Mouse (Mus musculus): ENCODE measurements around the gene Myo18a. TPM values are rescaled to one million over a fixed set of nuclear protein-coding genes. Genes with fewer than 3 reads are reported as not detected.

Myo18a gene
- total RNA-seq, 2 experiments from 2014 or later = 273 to 280 TPM

DNA sequence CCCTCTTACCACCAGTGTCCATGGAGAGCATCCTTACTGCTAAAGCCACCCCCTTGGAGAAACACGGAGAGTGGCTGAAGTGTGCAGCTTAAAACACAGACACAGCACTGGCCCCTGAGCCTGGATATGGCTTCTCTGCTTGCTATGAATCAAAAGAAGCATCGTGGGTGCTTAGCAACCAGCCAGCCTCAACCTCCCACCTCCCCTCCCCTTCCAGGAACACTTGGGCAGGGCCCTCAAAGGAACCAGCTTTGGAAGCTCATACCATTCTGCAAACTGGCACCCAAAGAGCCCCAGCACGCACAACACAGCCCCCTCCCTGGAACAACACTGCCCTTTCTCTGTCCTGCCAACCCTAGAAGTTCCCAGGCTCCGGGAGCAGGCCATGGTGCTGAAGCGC is 146.3 kb downstream of the Myo18a start:
- intact Hi-C loops (cut with DNase I) = no loop called here
- DNase-seq (ENCODE audit: low spot score) = no peak

DNA sequence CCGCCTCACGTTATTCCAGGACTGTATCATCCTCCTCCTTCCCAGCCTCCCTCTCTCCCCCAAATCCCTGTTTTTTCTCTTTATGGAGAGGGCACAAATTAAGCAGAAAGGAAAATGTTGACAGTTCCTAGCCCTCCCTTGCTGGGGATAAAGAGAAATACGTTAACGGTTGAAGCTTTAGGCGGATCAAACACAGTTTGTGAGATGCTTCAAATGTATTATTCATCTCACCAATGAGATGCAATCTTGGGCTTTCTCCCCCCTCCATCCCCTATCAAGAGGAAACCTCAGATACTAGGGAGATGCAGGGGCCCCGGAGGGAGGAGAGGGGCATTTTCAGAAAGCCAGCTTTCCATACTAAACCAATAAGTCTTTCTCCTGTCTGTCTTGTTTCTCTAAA is 146.7 kb downstream of the Myo18a start:
- intact Hi-C loops (cut with DNase I) = no loop called here
- no peak for DNase-seq (ENCODE audit: low spot score)

DNA sequence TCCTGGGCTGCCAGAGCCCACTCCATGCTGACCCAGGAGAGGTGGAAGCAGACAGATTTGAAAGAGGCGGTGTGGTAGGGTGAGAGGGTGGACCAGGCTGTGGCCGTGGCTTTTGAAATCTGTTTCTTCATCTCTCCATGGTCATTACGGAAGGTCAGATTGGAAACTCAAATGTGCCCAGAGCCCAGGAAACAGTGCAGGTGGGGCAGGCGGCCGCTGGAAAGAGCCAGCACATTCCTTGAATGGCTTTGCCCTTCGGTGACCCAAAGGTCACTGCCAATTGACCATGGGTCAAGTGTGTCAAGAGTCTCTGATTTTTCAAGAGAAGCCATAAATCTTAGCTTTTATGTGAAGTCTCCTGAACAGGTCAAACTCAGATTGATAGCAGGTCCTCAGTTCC is 150.5 kb downstream of the Myo18a start:
- DNase-seq (ENCODE audit: low spot score) = no peak
- intact Hi-C loops (cut with DNase I) = no loop called here

DNA sequence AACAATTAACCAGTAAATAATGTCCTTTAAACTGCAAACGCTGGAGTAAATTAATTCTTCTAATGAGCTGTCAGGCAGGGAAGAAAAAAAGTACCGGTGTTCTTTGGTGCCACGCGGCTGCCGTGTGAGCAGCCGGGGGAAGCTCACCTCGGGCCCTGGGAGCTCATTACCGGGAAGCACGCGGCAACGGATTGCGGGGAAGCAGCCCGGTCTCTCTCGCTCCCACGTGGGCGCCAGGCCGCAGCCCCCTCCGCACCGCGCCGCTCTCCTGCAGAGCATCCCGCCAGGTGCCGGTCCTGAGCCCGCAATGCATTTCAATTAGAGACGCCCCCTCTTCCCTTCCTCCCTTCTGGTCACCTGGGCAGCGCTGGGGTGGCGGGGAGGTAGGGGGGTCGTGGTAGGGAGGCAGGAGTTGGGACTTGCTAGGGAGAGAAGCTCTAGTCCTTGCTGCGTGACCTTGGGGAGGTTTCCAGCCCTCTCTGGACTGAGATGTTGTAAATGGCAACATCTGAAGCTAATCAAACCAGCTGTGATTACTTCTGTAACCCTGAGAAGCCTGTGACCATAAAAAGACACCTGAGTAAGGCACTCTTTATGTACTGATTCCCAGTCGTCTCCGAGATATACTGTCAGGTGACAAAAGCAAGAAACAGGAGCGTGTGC is 151.7 kb downstream of the Myo18a start:
- DNase-seq (ENCODE audit: low spot score) = no peak
- intact Hi-C loops (cut with DNase I) = no loop called here

Other genes with a start within 250 kb of the Myo18a start
- gene Abhd15, start 248.1 kb upstream of the Myo18a start, total RNA-seq (2021) = 1 to 10 TPM; 1.9 to 2.0 TPM
- gene Trp53i13, start 247.3 kb upstream of the Myo18a start, total RNA-seq (2021) = 1 to 10 TPM; 8.4 to 9.6 TPM
- gene Gm10392, start 244.0 kb upstream of the Myo18a start, total RNA-seq (2021) = not detected
- gene Taok1, start 155.4 kb upstream of the Myo18a start, total RNA-seq (2021) = 10 to 100 TPM; 51.8 to 58.4 TPM
- gene Nufip2, start 77.1 kb upstream of the Myo18a start, total RNA-seq (2021) = 10 to 100 TPM; 45.6 to 54.3 TPM
- gene Cryba1, start 38.0 kb upstream of the Myo18a start, total RNA-seq (2021) = not detected
- gene Gm10277, start 24.5 kb downstream of the Myo18a start, total RNA-seq (2021) = not detected
- 1 to 10 TPM in 1 of 2 experiments, under 1 TPM in 1; 0.52 to 1.3 TPM for gene Pipox, start 130.8 kb downstream of the Myo18a start, total RNA-seq (2021)
- gene Sez6, start 167.6 kb downstream of the Myo18a start, total RNA-seq (2021) = under 1 TPM; 0.21 to 0.22 TPM
- gene Phf12, start 219.5 kb downstream of the Myo18a start, total RNA-seq (2021) = 10 to 100 TPM; 23.7 to 28.6 TPM